Mouse (Mus musculus) adrenal gland, postnatal 10 days (tissue): ENCODE results near the gene Hist1h2bh. TPM values are rescaled to one million over a fixed set of nuclear protein-coding genes. Genes with fewer than 3 reads are reported as not detected.
A peak's percentile ranks its signal among the peaks of the same experiment; 100 is the strongest.
"Not testable (repeated sequence)": the region's sequence is repeated elsewhere in the genome, so short reads cannot be mapped to it uniquely, and the experiment has no call there.

Source experiments
- DNase-seq: peaks from one replicate; pipeline ENCODE4 v3.0.0; 2021; ENCODE audit warnings: mixed read lengths
- total RNA-seq, 2 experiments: library from RNA; stranded (reverse); gene quantifications; 2 replicates each; pipeline ENCODE4 v1.2.3; 2021

The Hist1h2bh gene
- total RNA-seq, 2 experiments from 2014 or later = 20.9 to 25.4 TPM

GRCm38 (mm10) chr13:23573898-23574524, 30.8 kb upstream of the Hist1h2bh start, which contains the start of the genes Hist1h2bf and Hist1h2ad:
Gene Hist1h2bf, minus strand, starts transcription at chr13:23574196.
Gene Hist1h2ad, plus strand, starts transcription at chr13:23574381.
- peak; percentile 88 for DNase-seq

- not testable (repeated sequence) for DNase-seq
Observed at GRCm38 (mm10) chr13:23573034-23573897, 30.1 kb upstream of the Hist1h2bh start.

- no peak for DNase-seq
Observed at GRCm38 (mm10) chr13:23572218-23573033, 29.2 kb upstream of the Hist1h2bh start.

GRCm38 (mm10) chr13:23571504-23572217, 28.5 kb upstream of the Hist1h2bh start:
- DNase-seq = not testable (repeated sequence)

GRCm38 (mm10) chr13:23571022-23571503, 27.9 kb upstream of the Hist1h2bh start, which contains the start of the genes Hist1h2ae and Hist1h2bg:
Gene Hist1h2ae, minus strand, starts transcription at chr13:23571220.
Gene Hist1h2bg, plus strand, starts transcription at chr13:23571396.
- DNase-seq = peak; percentile 69

GRCm38 (mm10) chr13:23570261-23571021, 27.2 kb upstream of the Hist1h2bh start:
- DNase-seq = not testable (repeated sequence)

- DNase-seq = no peak
Observed at GRCm38 (mm10) chr13:23564482-23564881, 21.3 kb upstream of the Hist1h2bh start.

- DNase-seq = peak; percentile 42
Observed at GRCm38 (mm10) chr13:23562699-23563462, 19.7 kb upstream of the Hist1h2bh start.

- peak; percentile 94 for DNase-seq
Observed at GRCm38 (mm10) chr13:23561883-23562659, 18.9 kb upstream of the Hist1h2bh start, which contains the start of gene Hist1h3e. Gene Hist1h3e, minus strand, starts transcription at chr13:23562369.

- DNase-seq = not testable (repeated sequence)
Observed at GRCm38 (mm10) chr13:23561531-23561882, 18.3 kb upstream of the Hist1h2bh start.

- not testable (repeated sequence) for DNase-seq
Observed at GRCm38 (mm10) chr13:23560699-23561098, 17.5 kb upstream of the Hist1h2bh start.

- DNase-seq = no peak
Observed at GRCm38 (mm10) chr13:23556906-23557305, 13.7 kb upstream of the Hist1h2bh start.

- peak; percentile 75 for DNase-seq
Observed at GRCm38 (mm10) chr13:23555839-23556416, 12.7 kb upstream of the Hist1h2bh start.

GRCm38 (mm10) chr13:23554925-23555838, 12.0 kb upstream of the Hist1h2bh start:
- DNase-seq = peak; percentile 84

GRCm38 (mm10) chr13:23554393-23554792, 11.2 kb upstream of the Hist1h2bh start:
- no peak for DNase-seq

GRCm38 (mm10) chr13:23552962-23553361, 9.8 kb upstream of the Hist1h2bh start, which contains the start of gene Hist1h1d:
Gene Hist1h1d, plus strand, starts transcription at chr13:23553262.
- no peak for DNase-seq
